Mouse (Mus musculus) heart, postnatal 10 days (tissue): ENCODE results near the gene Olfr117. TPM values are rescaled to one million over a fixed set of nuclear protein-coding genes. Genes with fewer than 3 reads are reported as not detected.
"Not testable (repeated sequence)": the region's sequence is repeated elsewhere in the genome, so short reads cannot be mapped to it uniquely, and the experiment has no call there.

Experiments used
- DNase-seq, 2 experiments: peaks; one replicate each; pipeline ENCODE4 v3.0.0; 2021
- intact Hi-C: fragments of 180-260 bp; cut with DNase I; formaldehyde crosslinking; loops from one replicate; pipeline ENCODE4 v1.15.1; 2025
- total RNA-seq, 2 experiments: library from RNA; stranded (reverse); gene quantifications; 2 replicates each; pipeline ENCODE4 v1.2.3; 2021

The Olfr117 gene
- total RNA-seq = not detected

GRCm38 (mm10) chr17:37663682-37664081, at the start of gene Olfr117:
Gene Olfr117 (minus strand): TSS chr17:37663782.
- no peak for DNase-seq
- intact Hi-C loops = no loop called here

GRCm38 (mm10) chr17:37696264-37696663, 32.7 kb upstream of the Olfr117 start, which contains the start of gene Olfr119:
Gene Olfr119 (plus strand): TSS chr17:37696564.
- DNase-seq, intact Hi-C loops: not testable (repeated sequence)

GRCm38 (mm10) chr17:37666688-37667087, 3.1 kb upstream of the Olfr117 start, which contains the start of gene Olfr118:
Gene Olfr118 (plus strand): TSS chr17:37666988.
- intact Hi-C loops = no loop called here
- no peak for DNase-seq

GRCm38 (mm10) chr17:37627009-37627408, 36.6 kb downstream of the Olfr117 start, which contains the start of the genes Olfr115 and Olfr116:
Gene Olfr115 (minus strand): TSS chr17:37627109.
Gene Olfr116 (minus strand): TSS chr17:37627199.
- no peak for DNase-seq

More at GRCm38 (mm10) chr17:37627009-37627408, 36.6 kb downstream of the Olfr117 start, which contains the start of the genes Olfr115 and Olfr116:
- intact Hi-C loops = no loop called here

Other genes starting within 250 kb of the Olfr117 start
- gene Olfr108, start 218.3 kb downstream of the Olfr117 start, total RNA-seq = not detected
- gene Olfr109, start 204.9 kb downstream of the Olfr117 start, total RNA-seq = not detected
- gene H2-M2, start 180.2 kb downstream of the Olfr117 start, total RNA-seq = not detected
- gene Olfr110, start 171.3 kb downstream of the Olfr117 start, total RNA-seq = not detected
- not detected for gene Olfr111, start 155.8 kb downstream of the Olfr117 start, total RNA-seq
- gene Olfr112, start 94.3 kb downstream of the Olfr117 start, total RNA-seq = not detected
- gene Olfr113, start 86.1 kb downstream of the Olfr117 start, total RNA-seq = not detected
- gene Olfr114, start 71.0 kb downstream of the Olfr117 start, total RNA-seq = not detected
- gene Olfr115, start 36.7 kb downstream of the Olfr117 start, total RNA-seq = not detected
- gene Olfr116, start 36.6 kb downstream of the Olfr117 start, total RNA-seq = not detected
- not detected for gene Olfr118, start 3.2 kb upstream of the Olfr117 start, total RNA-seq
- gene Olfr119, start 32.8 kb upstream of the Olfr117 start, total RNA-seq = not detected
- gene Olfr120, start 58.0 kb upstream of the Olfr117 start, total RNA-seq = not detected
- gene Olfr121, start 85.1 kb upstream of the Olfr117 start, total RNA-seq = not detected
- not detected for gene Olfr122, start 104.8 kb upstream of the Olfr117 start, total RNA-seq
- gene Olfr123, start 129.7 kb upstream of the Olfr117 start, total RNA-seq = not detected
- not detected for gene Olfr124, start 136.1 kb upstream of the Olfr117 start, total RNA-seq
- not detected for gene Olfr125, start 169.2 kb upstream of the Olfr117 start, total RNA-seq
- gene Olfr126, start 183.7 kb upstream of the Olfr117 start, total RNA-seq = not detected
- gene Olfr127, start 236.7 kb upstream of the Olfr117 start, total RNA-seq = not detected